Mouse (Mus musculus): ENCODE measurements around the gene Fbxo47. TPM values are rescaled to one million over a fixed set of nuclear protein-coding genes. Genes with fewer than 3 reads are reported as not detected.

The Fbxo47 gene
- polyA plus RNA-seq, 1 experiment from 2014 or later = 0.45 TPM

DNA sequence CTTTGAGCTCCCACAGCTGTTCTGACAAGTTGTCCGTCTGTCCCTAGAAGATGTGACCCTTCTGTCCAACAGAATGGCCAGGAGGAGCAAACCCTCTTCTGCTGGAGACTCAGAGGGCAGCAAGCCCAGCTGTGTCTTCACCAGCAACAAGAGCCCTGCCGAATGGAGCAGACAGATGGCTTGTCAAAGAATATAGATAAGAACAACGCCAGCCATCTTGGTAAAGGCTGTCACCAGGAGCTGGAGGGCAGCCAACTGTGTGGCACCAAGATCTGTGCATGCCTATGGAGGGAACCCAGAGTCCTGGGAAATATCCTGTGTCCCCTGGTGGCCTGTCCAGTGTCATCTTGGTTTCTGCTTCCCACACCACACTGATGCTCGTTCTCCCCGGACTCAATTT, 24.0 kb upstream of the Fbxo47 start:
- ATAC-seq (ENCODE audit: low FRiP score, low TSS enrichment) = no peak
- Histone ChIP-seq H3K4me2 (replicated peaks; ENCODE audit: low read depth, low read length) (no peak overlapping the region), H3K9me3 (ENCODE audit: low read length) (no peaks in the 10 kb centered on the region), H3K27me3 (ENCODE audit: insufficient read depth, low read length) (no peaks in the 10 kb centered on the region), H3K4me1 (ENCODE audit: insufficient read depth, low read length) (no peaks in the 10 kb centered on the region), H3K36me3 (ENCODE audit: insufficient read depth, low read length) (no peaks in the 10 kb centered on the region), H3K9ac (replicated peaks; ENCODE audit: low read length) (no peak overlapping the region), H3K4me3 (ENCODE audit: low read length) (no peak overlapping the region), H3K27ac (ENCODE audit: low read length) (no peak overlapping the region)
- 87% methylated on average over 5 of the region's 5 CpGs for WGBS

DNA sequence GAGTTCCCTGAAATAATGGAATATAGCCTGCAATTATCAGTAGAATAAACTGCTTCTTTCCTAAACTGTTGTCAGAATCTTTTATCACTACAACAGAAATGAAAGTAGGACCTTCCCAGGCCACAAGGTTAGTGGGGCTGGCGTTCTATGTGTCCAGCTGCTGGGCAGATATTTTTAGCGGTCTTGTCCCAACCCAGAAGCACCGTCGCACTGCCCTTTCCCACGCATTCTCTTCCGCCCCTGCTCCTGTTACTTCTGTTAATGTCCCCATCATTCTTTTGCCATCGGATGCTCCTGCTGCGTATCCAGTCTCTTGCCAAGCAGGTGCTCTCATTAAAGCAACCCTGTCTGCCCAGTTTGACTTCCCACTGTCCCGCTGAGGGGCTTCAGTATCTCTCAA, 23.0 kb upstream of the Fbxo47 start:
- no peak overlapping the region for H3K27ac ChIP-seq (ENCODE audit: low read length)
- no peak overlapping the region for H3K4me3 ChIP-seq (ENCODE audit: low read length)
- WGBS = 78% methylated on average over 9 of the region's 9 CpGs
- H3K36me3 ChIP-seq (ENCODE audit: insufficient read depth, low read length) = no peaks in the 10 kb centered on the region
- no peak overlapping the region for H3K4me2 ChIP-seq (replicated peaks; ENCODE audit: low read depth, low read length)
- no peak overlapping the region for H3K9ac ChIP-seq (replicated peaks; ENCODE audit: low read length)
- H3K9me3 ChIP-seq (ENCODE audit: low read length) = no peaks in the 10 kb centered on the region
- no peaks in the 10 kb centered on the region for H3K4me1 ChIP-seq (ENCODE audit: insufficient read depth, low read length)
- no peak for ATAC-seq (ENCODE audit: low FRiP score, low TSS enrichment)
- H3K27me3 ChIP-seq (ENCODE audit: insufficient read depth, low read length) = no peaks in the 10 kb centered on the region

DNA sequence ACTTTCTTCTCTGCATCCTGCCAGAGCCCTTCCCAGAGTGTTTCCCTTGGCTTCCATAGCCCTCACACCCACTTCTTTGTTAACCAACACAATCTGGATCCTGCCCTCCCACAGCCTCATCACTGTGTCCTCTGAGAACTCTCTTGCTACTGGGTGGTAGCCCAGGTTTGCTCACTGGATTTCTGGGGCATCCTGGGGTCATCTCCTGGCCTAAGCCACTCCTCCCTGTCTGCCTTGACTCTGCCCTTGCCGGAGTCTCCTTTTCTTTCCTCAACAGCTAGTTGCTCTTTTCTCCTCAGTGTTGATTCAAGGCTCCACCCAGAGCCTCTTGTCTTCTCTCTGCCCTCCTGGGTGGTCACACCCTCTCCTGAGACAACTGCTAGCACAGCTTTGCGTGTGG, 22.0 kb upstream of the Fbxo47 start:
- Histone ChIP-seq H3K4me2 (replicated peaks; ENCODE audit: low read depth, low read length) (no peak overlapping the region), H3K27ac (ENCODE audit: low read length) (no peak overlapping the region), H3K9me3 (ENCODE audit: low read length) (no peaks in the 10 kb centered on the region), H3K9ac (replicated peaks; ENCODE audit: low read length) (no peak overlapping the region), H3K4me1 (ENCODE audit: insufficient read depth, low read length) (no peaks in the 10 kb centered on the region), H3K36me3 (ENCODE audit: insufficient read depth, low read length) (no peaks in the 10 kb centered on the region), H3K4me3 (ENCODE audit: low read length) (no peak overlapping the region), H3K27me3 (ENCODE audit: insufficient read depth, low read length) (no peaks in the 10 kb centered on the region)
- 61% methylated on average over 2 of the region's 2 CpGs for WGBS
- ATAC-seq (ENCODE audit: low FRiP score, low TSS enrichment) = no peak

DNA sequence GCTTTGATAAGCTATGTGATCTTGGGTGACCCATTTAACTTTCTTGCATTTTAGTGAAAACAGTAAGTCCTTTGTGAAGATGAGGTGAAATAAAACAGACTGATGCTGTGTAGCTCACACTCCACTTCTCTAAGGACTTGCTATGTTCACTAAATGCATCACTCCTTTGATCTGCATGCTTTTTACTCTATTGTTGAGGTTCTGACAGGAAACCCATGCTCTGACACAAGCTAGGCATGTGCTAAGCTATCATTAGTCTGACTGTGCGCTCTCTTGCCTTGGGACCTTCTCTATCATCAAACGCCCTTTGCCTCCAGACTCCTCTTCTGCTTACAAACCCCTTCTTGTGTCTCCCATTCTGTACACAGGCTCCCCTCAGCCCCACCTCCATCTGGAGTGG, 21.6 kb upstream of the Fbxo47 start:
- no peaks in the 10 kb centered on the region for H3K4me1 ChIP-seq (ENCODE audit: insufficient read depth, low read length)
- no peaks in the 10 kb centered on the region for H3K27me3 ChIP-seq (ENCODE audit: insufficient read depth, low read length)
- no peak overlapping the region for H3K4me3 ChIP-seq (ENCODE audit: low read length)
- no peak for ATAC-seq (ENCODE audit: low FRiP score, low TSS enrichment)
- no peaks in the 10 kb centered on the region for H3K9me3 ChIP-seq (ENCODE audit: low read length)
- no peak overlapping the region for H3K27ac ChIP-seq (ENCODE audit: low read length)
- H3K4me2 ChIP-seq (replicated peaks; ENCODE audit: low read depth, low read length) = no peak overlapping the region
- H3K36me3 ChIP-seq (ENCODE audit: insufficient read depth, low read length) = no peaks in the 10 kb centered on the region
- 83% methylated on average over 2 of the region's 2 CpGs for WGBS
- H3K9ac ChIP-seq (replicated peaks; ENCODE audit: low read length) = no peak overlapping the region

DNA sequence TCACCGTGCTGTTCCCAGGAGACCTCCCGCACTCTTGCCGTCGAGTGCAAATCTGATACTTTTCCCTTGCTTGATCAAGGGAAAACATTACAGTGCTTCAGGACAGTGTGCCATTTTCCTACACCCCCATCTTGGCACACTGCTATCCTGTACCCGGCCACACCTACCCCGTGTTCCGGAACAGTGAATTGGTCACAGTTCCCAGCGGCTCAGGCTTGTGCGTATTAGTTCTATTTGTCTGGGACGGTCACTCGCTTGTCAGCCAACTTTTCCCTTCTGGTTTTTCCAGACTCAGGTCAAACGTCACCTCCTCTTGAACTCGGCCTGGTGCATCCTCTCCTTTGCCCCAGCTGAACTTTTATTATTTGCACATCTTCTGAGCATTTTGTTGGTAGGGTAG, 20.8 kb upstream of the Fbxo47 start:
- Histone ChIP-seq H3K4me3 (ENCODE audit: low read length) (no peak overlapping the region), H3K9ac (replicated peaks; ENCODE audit: low read length) (no peak overlapping the region), H3K9me3 (ENCODE audit: low read length) (no peaks in the 10 kb centered on the region), H3K27me3 (ENCODE audit: insufficient read depth, low read length) (no peaks in the 10 kb centered on the region), H3K4me2 (replicated peaks; ENCODE audit: low read depth, low read length) (no peak overlapping the region), H3K27ac (ENCODE audit: low read length) (no peak overlapping the region), H3K4me1 (ENCODE audit: insufficient read depth, low read length) (no peaks in the 10 kb centered on the region), H3K36me3 (ENCODE audit: insufficient read depth, low read length) (no peaks in the 10 kb centered on the region)
- 56% methylated on average over 13 of the region's 13 CpGs for WGBS
- no peak for ATAC-seq (ENCODE audit: low FRiP score, low TSS enrichment)

DNA sequence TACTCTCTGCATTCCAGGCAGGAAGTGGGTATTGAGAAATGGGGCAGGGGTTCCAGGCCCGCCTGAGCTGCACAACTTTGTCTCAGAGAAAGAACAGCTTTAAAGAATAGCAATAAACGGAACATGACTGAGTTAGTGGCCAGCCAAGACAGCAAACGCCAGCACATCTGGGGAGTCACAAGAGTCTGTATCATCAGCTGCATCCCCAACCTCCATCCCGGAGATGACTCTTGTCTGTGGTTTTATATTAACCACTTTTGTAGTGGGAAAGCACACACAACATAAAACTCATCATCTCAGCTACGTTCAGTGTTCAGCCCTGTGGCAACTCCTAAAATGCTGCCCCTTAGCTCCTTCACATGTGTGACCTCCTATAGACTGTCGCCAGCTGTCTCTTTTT, 17.9 kb upstream of the Fbxo47 start:
- 79% methylated on average over 6 of the region's 6 CpGs for WGBS

DNA sequence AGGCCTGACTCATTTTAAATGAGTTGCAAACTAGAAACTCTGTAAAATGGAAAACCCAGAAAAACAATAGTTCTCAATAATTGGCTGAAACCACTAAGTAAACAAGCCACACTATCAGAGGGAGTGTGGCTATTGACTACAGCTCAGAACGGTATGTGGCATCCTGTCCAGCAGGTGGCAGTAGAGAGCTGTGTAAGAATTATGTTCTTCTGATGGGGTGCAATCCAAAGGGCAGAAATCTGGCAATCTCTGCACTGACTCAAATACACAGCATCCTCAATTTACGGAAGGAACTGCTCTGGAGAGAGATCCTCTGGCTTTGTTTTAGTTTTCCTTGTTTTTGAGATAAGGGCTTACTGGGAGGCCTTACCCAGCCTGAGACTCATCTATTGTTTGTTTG, 15.9 kb upstream of the Fbxo47 start:
- peak; percentile 57; the same call in 1 of the 2 replicates for ATAC-seq (ENCODE audit: low FRiP score, low TSS enrichment)
- no peak overlapping the region for H3K4me2 ChIP-seq (replicated peaks; ENCODE audit: low read depth, low read length)
- H3K36me3 ChIP-seq (ENCODE audit: insufficient read depth, low read length) = no peaks in the 10 kb centered on the region
- H3K4me1 ChIP-seq (ENCODE audit: insufficient read depth, low read length) = no peaks in the 10 kb centered on the region
- WGBS = 3% methylated on average over 2 of the region's 2 CpGs
- H3K27me3 ChIP-seq (ENCODE audit: insufficient read depth, low read length) = no peaks in the 10 kb centered on the region
- H3K9me3 ChIP-seq (ENCODE audit: low read length) = no peaks in the 10 kb centered on the region
- no peak overlapping the region for H3K9ac ChIP-seq (replicated peaks; ENCODE audit: low read length)
- H3K27ac ChIP-seq (ENCODE audit: low read length) = no peak overlapping the region
- H3K4me3 ChIP-seq (ENCODE audit: low read length) = no peak overlapping the region

More for the DNA sequence above, 17.9 kb upstream of the Fbxo47 start:
- no peaks in the 10 kb centered on the region for H3K36me3 ChIP-seq (ENCODE audit: insufficient read depth, low read length)
- no peak overlapping the region for H3K4me2 ChIP-seq (replicated peaks; ENCODE audit: low read depth, low read length)
- ATAC-seq (ENCODE audit: low FRiP score, low TSS enrichment) = no peak
- H3K9me3 ChIP-seq (ENCODE audit: low read length) = no peaks in the 10 kb centered on the region
- no peak overlapping the region for H3K27ac ChIP-seq (ENCODE audit: low read length)
- H3K27me3 ChIP-seq (ENCODE audit: insufficient read depth, low read length) = no peaks in the 10 kb centered on the region
- H3K9ac ChIP-seq (replicated peaks; ENCODE audit: low read length) = no peak overlapping the region
- H3K4me3 ChIP-seq (ENCODE audit: low read length) = no peak overlapping the region
- no peaks in the 10 kb centered on the region for H3K4me1 ChIP-seq (ENCODE audit: insufficient read depth, low read length)

DNA sequence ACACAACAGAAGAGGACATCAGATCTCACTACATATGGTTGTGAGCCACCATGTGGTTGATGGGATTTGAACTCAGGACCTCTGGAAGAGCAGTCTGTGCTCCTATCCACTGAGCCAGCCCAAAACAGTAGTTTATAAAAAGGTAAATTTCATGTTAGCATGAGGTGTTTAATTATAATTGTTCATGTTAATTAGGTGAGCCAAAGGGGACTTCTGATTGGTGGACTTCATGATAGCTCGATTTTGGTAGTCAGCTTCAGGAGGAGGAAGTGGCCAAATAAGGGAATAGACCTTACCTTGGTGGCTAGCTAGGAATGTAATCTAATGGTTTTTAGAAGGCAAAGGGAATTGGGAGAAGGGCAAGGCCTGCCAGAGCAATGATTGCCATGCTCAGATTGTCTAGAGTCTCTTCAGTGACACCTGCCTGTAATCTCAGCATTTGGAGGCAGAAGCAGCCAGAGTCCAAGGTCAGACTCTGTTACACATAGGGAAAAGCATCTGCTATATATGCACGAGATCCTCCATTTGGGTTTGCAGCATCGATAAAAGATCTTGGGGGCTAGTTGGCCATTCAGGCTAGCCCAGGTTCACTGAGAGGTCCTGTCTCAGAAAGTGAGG, 13.7 kb upstream of the Fbxo47 start:
- ATAC-seq (ENCODE audit: low FRiP score, low TSS enrichment) = no peak
- Histone ChIP-seq H3K27me3 (ENCODE audit: insufficient read depth, low read length) (no peaks in the 10 kb centered on the region), H3K36me3 (ENCODE audit: insufficient read depth, low read length) (no peaks in the 10 kb centered on the region), H3K27ac (ENCODE audit: low read length) (no peak overlapping the region), H3K4me1 (ENCODE audit: insufficient read depth, low read length) (no peaks in the 10 kb centered on the region), H3K9ac (replicated peaks; ENCODE audit: low read length) (no peak overlapping the region), H3K4me2 (replicated peaks; ENCODE audit: low read depth, low read length) (no peak overlapping the region), H3K9me3 (ENCODE audit: low read length) (peaks cover 7% of the 10 kb centered on the region; the same call in 1 of the 2 replicates), H3K4me3 (ENCODE audit: low read length) (no peak overlapping the region)
- WGBS = 86% methylated on average over 3 of the region's 3 CpGs

DNA sequence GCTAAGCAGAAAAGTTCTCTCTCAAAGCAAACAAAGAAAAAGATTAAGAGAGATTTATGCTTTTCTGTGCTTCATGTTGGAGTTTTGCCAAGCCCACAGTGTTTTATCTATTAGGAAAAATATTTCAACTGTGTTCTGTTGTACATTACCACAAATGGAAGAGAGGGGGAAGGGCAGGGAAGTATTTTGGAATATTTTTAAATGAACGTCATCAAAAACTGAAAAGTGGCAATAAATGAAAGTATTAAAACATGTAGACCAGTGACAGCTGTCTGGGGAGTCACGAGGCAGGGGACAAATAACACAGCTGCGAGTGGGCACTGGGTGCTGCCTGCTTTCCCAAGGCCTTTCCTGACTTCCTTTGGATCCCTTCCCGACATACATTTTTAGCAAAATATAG, 12.7 kb upstream of the Fbxo47 start:
- WGBS = 61% methylated on average over 4 of the region's 4 CpGs
- H3K9me3 ChIP-seq (ENCODE audit: low read length) = peaks cover 7% of the 10 kb centered on the region; the same call in 1 of the 2 replicates
- H3K36me3 ChIP-seq (ENCODE audit: insufficient read depth, low read length) = no peaks in the 10 kb centered on the region
- no peak overlapping the region for H3K9ac ChIP-seq (replicated peaks; ENCODE audit: low read length)
- ATAC-seq (ENCODE audit: low FRiP score, low TSS enrichment) = no peak
- H3K4me1 ChIP-seq (ENCODE audit: insufficient read depth, low read length) = no peaks in the 10 kb centered on the region
- no peak overlapping the region for H3K4me3 ChIP-seq (ENCODE audit: low read length)
- H3K27ac ChIP-seq (ENCODE audit: low read length) = no peak overlapping the region
- H3K27me3 ChIP-seq (ENCODE audit: insufficient read depth, low read length) = no peaks in the 10 kb centered on the region
- no peak overlapping the region for H3K4me2 ChIP-seq (replicated peaks; ENCODE audit: low read depth, low read length)

DNA sequence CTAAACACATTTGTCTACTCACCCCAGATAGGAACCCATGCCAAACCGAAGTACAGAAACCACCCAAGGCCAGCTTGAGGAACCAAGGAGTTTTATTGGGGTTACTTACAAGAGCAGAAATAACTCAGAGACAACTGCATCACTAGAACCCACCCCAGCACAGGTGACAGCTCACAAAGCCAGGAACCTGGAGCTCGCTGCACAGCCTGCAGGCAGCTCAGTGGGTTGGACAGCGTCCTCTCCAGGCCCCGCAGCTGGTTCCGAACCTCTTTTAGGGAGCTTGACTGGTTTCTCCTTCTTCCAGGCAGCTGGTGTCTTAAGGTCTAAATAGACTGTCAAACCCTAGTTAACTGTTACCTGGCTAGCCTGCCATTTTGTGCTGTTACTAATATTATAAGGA, 7.9 kb upstream of the Fbxo47 start:
- peaks cover 7% of the 10 kb centered on the region; the same call in 1 of the 2 replicates for H3K9me3 ChIP-seq (ENCODE audit: low read length)
- 69% methylated on average over 5 of the region's 5 CpGs for WGBS
- no peaks in the 10 kb centered on the region for H3K4me1 ChIP-seq (ENCODE audit: insufficient read depth, low read length)
- H3K36me3 ChIP-seq (ENCODE audit: insufficient read depth, low read length) = no peaks in the 10 kb centered on the region
- no peak overlapping the region for H3K4me2 ChIP-seq (replicated peaks; ENCODE audit: low read depth, low read length)
- no peak for ATAC-seq (ENCODE audit: low FRiP score, low TSS enrichment)
- no peak overlapping the region for H3K9ac ChIP-seq (replicated peaks; ENCODE audit: low read length)
- H3K4me3 ChIP-seq (ENCODE audit: low read length) = no peak overlapping the region
- H3K27ac ChIP-seq (ENCODE audit: low read length) = no peak overlapping the region
- H3K27me3 ChIP-seq (ENCODE audit: insufficient read depth, low read length) = no peaks in the 10 kb centered on the region
